Mouse (Mus musculus) kidney, adult 2 months (tissue): ENCODE measurements around the gene Sema5a.

Experiments used
- CTCF ChIP-seq: fragments of 200-500 bp; conservative IDR thresholded peaks from 2 replicates; pipeline ENCODE4 v1.5.1; 2011; ENCODE audit warnings: low read depth, mild to moderate bottlenecking, control low read depth, low read length, moderate library complexity, mixed read lengths; ENCODE audit not compliant: insufficient read depth, insufficient read length
- POLR2A ChIP-seq: fragments of 200-500 bp; IDR thresholded peaks from one replicate; pipeline ENCODE4 v1.6.1; 2011; ENCODE audit warnings: low read depth, low read length, control low read depth

GRCm38 (mm10) chr15:32532539-32532938 is 287.9 kb downstream of the Sema5a start:
- TF ChIP-seq CTCF (no peak), POLR2A (no peak)
